Mouse (Mus musculus) embryonic facial prominence, embryonic 15.5 days (tissue): ENCODE data around the gene Rrbp1. TPM values are rescaled to one million over a fixed set of nuclear protein-coding genes. Genes with fewer than 3 reads are reported as not detected.

Source experiments
- ATAC-seq: fragments of 200-750 bp; cut with Nextera tagmentation; 2 replicates; pipeline ENCODE4 v1.8.0; 2017; ENCODE audit warnings: low read depth, moderate TSS enrichment; ENCODE audit not compliant: insufficient number of reproducible peaks, low FRiP score, low TSS enrichment
- H3K27ac ChIP-seq: fragments of 300-500 bp; sonication (generic); replicated peaks from 2 replicates; pipeline ENCODE4 v1.5.1; 2015; ENCODE audit warnings: mild to moderate bottlenecking, inconsistent platforms
- H3K27me3 ChIP-seq: fragments of 300-500 bp; sonication (generic); 2 replicates; pipeline ENCODE4 v1.6.1; 2015; ENCODE audit warnings: inconsistent platforms
- H3K36me3 ChIP-seq: fragments of 300-500 bp; sonication (generic); 2 replicates; pipeline ENCODE4 v1.6.1; 2015; ENCODE audit warnings: mild to moderate bottlenecking, inconsistent platforms
- H3K4me1 ChIP-seq: fragments of 300-500 bp; sonication (generic); 2 replicates; pipeline ENCODE4 v1.6.1; 2015; ENCODE audit warnings: inconsistent platforms
- H3K4me2 ChIP-seq: fragments of 300-500 bp; sonication (generic); replicated peaks from 2 replicates; pipeline ENCODE4 v1.6.1; 2015; ENCODE audit warnings: mild to moderate bottlenecking, inconsistent platforms
- H3K4me3 ChIP-seq: fragments of 300-500 bp; sonication (generic); replicated peaks from 2 replicates; pipeline ENCODE4 v1.5.1; 2015; ENCODE audit warnings: mild to moderate bottlenecking, inconsistent platforms
- H3K9ac ChIP-seq: fragments of 300-500 bp; sonication (generic); 2 replicates; pipeline ENCODE4 v1.6.1; 2015; ENCODE audit warnings: inconsistent platforms
- H3K9me3 ChIP-seq: fragments of 300-500 bp; sonication (generic); replicated peaks from 2 replicates; pipeline ENCODE4 v1.6.1; 2016; ENCODE audit warnings: inconsistent platforms
- WGBS: fragments of 180-500 bp; shearing (Covaris S2); methylation state at CpG from one replicate; pipeline ENCODE4 v1.1.7; 2015; 5-methylcytosine and 5-hydroxymethylcytosine counted together
- polyA plus RNA-seq: library from polyadenylated mRNA; unstranded; fragments of >200 nt; fragmentation: Nextera tagmentation; extraction: Ambion mirVana; gene quantifications from 2 replicates; pipeline ENCODE4 v1.2.1, GENCODE M21; 2015

Rrbp1 gene
- 129 and 139 TPM in 2 replicates for polyA plus RNA-seq

DNA sequence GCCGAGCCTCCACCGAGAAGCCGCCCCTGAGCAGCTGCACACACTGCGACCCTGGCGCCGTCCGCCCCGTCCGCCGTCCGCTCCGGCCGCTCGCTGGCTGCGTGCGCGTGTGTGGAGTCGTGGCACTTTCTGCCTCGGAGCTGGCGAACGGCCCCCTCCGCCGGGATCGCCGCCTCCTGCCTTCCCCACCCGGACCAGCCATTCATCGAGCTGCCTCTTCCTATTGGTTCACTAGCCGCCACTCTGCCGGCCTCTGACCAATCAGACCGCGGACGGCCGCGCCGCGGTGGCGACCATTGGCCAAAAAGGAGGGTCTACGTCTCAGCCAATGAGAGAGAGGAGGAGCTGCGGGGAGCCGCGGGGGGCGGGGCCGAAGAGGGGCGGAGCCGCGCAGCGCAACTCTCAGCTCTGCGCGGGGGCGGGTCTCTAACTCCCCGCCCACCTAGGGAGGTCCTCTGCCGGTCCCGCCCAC lies at the start of gene Rrbp1:
Rrbp1 (minus strand) TSS at position 184 of the 472 bp plus-strand sequence.
- no peaks in the 10 kb centered on the region for H3K9me3 ChIP-seq
- peak within 1 kb of the TSS; percentile 99 for H3K4me3 ChIP-seq
- peak within 1 kb of the TSS; percentile 88 for H3K9ac ChIP-seq
- WGBS: under 1% methylated on average over 45 of the region's 53 CpGs
- H3K4me2 ChIP-seq: peak within 1 kb of the TSS; percentile 70
- peak within 1 kb of the TSS; percentile 96 for H3K27ac ChIP-seq
- H3K36me3 ChIP-seq: peaks cover 3% of the 10 kb centered on the region; the same call in 1 of the 2 replicates
- no peaks in the 10 kb centered on the region for H3K27me3 ChIP-seq
- ATAC-seq: peak; percentile 99
- H3K4me1 ChIP-seq: peaks cover 48% of the 10 kb centered on the region

DNA sequence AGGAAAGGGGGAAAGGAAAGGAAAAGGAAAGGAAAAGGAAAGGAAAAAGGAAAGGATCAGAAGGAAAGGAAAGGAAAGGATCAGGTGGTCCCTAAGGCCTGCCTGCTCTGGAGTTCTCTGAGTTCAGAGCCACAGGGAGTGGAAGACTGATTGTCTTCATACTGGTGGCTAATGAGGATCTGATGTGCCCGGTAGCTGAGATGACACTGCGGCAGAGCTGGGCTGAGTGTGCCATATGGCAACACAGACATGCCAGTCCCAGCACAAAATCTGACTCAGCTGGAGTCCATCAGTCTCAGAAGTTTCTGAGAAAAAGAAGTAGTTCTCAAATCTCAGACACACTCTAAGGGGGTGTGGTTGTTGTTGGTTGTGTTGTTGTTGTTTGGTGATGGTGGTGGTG lies 46.7 kb upstream of the Rrbp1 start:
- no peak overlapping the region for H3K4me3 ChIP-seq
- no peak overlapping the region for H3K27ac ChIP-seq
- WGBS: 53% methylated on average over 2 of the region's 2 CpGs
- H3K27me3 ChIP-seq: no peaks in the 10 kb centered on the region
- ATAC-seq: no peak
- H3K9me3 ChIP-seq: no peaks in the 10 kb centered on the region
- H3K9ac ChIP-seq: no peak overlapping the region
- H3K4me1 ChIP-seq: no peaks in the 10 kb centered on the region
- H3K4me2 ChIP-seq: no peak overlapping the region
- H3K36me3 ChIP-seq: no peaks in the 10 kb centered on the region

DNA sequence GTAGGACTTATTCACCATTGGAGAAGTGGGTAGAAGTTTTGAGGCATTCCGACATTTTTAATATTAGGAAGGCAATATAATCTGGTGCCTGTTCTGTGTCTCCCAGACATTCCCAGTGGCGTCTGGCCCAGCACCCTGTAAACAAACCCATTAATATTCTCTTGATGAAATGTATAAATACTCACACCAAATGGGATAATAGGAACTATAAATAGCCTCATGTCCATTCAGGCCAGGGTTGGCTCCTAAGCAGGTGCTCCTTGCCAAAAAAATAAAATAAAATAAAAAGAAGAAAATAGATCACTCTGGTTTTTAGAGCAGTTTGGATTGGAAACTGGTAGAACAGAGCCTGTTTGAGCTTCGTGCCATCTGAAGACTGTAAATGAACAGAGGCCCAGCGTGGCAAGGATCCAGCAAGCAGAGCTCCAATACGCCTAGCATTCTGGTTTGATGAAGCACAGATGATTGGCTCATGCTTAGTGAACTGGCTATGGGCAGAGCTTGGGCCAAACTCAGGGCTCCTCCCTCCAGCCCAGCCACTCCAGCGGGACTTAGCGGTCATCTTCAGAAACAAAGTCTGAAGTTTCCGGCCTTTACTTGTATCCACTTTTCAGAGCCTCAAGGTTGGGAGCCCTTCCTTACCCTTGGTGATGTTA lies 41.5 kb upstream of the Rrbp1 start:
- Histone ChIP-seq H3K4me2 (no peak overlapping the region), H3K4me3 (no peak overlapping the region), H3K27ac (no peak overlapping the region), H3K9ac (no peak overlapping the region), H3K9me3 (no peaks in the 10 kb centered on the region), H3K36me3 (no peaks in the 10 kb centered on the region), H3K4me1 (no peaks in the 10 kb centered on the region), H3K27me3 (no peaks in the 10 kb centered on the region)
- ATAC-seq: no peak
- WGBS: 76% methylated on average over 8 of the region's 8 CpGs

DNA sequence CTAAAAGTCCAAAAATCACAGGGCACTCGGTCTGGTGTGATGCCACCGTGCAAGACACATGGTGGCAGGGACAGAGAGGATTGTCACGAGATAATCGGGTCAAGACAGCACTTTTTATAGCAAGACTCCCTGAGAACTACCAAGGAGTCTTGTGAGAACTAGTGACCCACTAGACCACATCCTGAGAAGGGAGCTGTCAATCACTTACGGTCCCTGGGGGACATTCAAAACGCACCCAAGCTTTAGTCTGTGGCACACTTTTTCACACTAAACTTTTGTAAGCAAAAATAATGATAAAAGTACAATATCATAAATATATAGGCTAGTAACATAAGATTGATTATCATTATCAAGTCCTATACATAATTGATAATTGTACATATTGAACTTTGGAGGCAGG lies 39.8 kb upstream of the Rrbp1 start:
- Histone ChIP-seq H3K9ac (no peak overlapping the region), H3K4me3 (no peak overlapping the region), H3K4me1 (0 out of 2 replicates have a peak, but pooled peaks cover 14% of the 10 kb centered on the region), H3K4me2 (no peak overlapping the region), H3K27ac (no peak overlapping the region), H3K9me3 (no peaks in the 10 kb centered on the region), H3K27me3 (no peaks in the 10 kb centered on the region), H3K36me3 (no peaks in the 10 kb centered on the region)
- WGBS: 85% methylated on average over 6 of the region's 6 CpGs
- no peak for ATAC-seq

DNA sequence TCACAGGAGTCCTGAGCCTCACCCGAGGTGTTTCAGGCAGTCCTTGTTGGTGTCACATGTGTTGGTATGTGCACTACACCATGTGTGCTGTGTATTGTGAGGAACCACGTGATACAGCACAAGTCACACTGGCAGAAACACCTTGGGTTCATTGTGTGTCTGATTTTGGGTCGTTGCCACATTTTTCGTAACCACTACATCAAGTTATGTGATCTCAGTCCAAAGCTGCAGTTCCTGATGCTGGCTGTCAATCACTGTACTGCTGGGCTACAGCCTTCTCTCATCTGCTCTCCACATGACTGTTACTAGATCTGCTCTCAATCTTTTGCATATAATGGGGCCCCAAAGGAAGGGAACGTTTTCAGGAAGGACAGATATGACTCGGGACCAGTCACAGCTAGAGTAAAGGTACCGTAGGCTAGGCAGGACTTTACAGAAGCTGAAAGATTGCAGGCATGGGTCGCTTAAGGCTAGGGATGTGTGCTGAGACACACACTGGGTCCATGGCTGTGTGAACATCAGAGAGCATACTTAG lies 39.1 kb upstream of the Rrbp1 start:
- H3K9ac ChIP-seq: no peak overlapping the region
- 51% methylated on average over 8 of the region's 8 CpGs for WGBS
- no peak for ATAC-seq
- H3K4me1 ChIP-seq: 0 out of 2 replicates have a peak, but pooled peaks cover 14% of the 10 kb centered on the region
- no peaks in the 10 kb centered on the region for H3K27me3 ChIP-seq
- H3K4me2 ChIP-seq: no peak overlapping the region
- no peaks in the 10 kb centered on the region for H3K9me3 ChIP-seq
- no peak overlapping the region for H3K4me3 ChIP-seq
- no peak overlapping the region for H3K27ac ChIP-seq
- H3K36me3 ChIP-seq: no peaks in the 10 kb centered on the region

DNA sequence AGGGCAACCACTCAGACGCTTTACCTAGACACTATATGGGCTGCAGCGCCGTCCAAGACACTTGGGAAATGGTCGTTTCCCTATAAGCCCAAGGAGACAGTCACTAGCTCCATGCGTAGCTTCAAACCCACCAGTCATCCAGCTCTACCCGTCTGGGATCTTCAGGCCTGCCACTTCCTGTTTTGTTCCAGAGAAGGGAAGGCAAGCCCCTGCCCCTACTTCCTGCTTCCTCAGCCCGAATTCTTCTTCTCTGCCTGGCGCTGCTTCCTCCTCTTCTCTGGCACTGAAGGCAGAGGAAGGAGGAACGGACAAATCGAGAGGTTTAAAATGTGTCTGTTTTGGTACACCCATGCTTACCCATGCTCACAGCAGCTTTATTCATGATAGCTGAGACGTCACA lies 35.9 kb upstream of the Rrbp1 start:
- H3K9ac ChIP-seq: no peak overlapping the region
- WGBS: 55% methylated on average over 11 of the region's 11 CpGs
- H3K27me3 ChIP-seq: no peaks in the 10 kb centered on the region
- peaks cover under 1% of the 10 kb centered on the region; the same call in 1 of the 2 replicates for H3K9me3 ChIP-seq
- no peak overlapping the region for H3K27ac ChIP-seq
- H3K4me3 ChIP-seq: no peak overlapping the region
- ATAC-seq: no peak
- 0 out of 2 replicates have a peak, but pooled peaks cover 14% of the 10 kb centered on the region for H3K4me1 ChIP-seq
- no peaks in the 10 kb centered on the region for H3K36me3 ChIP-seq
- no peak overlapping the region for H3K4me2 ChIP-seq

DNA sequence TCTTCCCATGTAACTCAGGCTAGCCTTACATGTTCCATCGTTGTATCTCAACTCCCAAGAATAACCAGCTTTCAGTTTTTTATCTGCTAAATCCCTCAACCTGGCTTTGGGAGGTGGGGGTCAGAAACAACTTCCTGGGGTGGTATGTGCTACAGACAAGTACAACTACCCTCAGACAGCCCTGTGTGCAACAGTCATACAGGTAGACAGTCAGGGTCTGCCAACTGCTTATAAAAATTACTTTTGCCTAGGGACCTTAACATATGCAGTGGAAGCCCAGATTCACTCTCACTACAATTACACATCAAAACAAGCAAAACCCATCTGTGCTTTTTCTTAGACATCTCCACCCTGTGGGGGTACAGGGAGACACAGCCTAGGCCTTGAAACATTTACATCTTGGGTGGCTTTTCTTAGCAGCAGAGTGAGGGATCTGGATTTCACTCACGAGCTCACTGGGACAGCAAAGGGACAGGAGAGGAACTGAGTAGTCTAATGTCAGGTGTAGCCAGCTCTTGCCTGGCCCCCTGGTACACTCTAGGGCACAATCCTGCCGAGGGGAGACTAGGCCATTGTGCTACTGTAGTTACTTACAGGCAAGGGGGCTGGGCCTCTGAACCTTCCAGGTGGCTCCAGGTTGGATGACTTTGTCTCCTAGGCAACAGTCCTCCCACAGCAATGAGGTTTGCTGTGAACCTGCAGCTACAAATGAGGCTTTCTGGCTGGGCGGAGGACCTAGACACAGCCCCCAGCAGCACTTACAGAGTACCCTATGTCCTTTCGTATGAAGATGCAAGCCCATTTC lies 34.9 kb upstream of the Rrbp1 start:
- WGBS: 61% methylated on average over 5 of the region's 5 CpGs
- no peaks in the 10 kb centered on the region for H3K27me3 ChIP-seq
- peaks cover 3% of the 10 kb centered on the region; the same call in 1 of the 2 replicates for H3K9me3 ChIP-seq
- H3K9ac ChIP-seq: no peak overlapping the region
- H3K4me2 ChIP-seq: no peak overlapping the region
- H3K4me1 ChIP-seq: 0 out of 2 replicates have a peak, but pooled peaks cover 14% of the 10 kb centered on the region
- H3K4me3 ChIP-seq: no peak overlapping the region
- no peak overlapping the region for H3K27ac ChIP-seq
- no peaks in the 10 kb centered on the region for H3K36me3 ChIP-seq
- no peak for ATAC-seq

DNA sequence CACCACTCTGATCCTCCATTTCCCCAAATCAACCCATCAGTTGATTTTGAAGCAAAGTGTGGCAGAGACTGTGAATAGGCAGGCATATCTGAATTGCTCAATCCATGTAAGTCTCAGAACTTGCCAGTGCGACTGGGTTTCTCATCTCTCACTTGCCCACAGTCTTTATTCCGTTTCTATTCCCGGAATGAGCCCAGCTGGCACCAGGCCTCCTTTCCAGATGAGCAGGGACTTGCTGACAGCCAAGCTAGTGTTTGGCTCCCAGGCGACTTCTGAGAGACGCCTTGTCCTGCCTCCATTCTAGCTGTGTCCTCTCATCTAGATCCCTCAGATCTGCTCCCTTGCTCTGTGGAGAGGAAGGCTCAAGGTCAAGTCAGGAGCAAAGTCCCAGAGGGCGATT lies 33.7 kb upstream of the Rrbp1 start:
- Histone ChIP-seq H3K9ac (no peak overlapping the region), H3K4me2 (no peak overlapping the region), H3K9me3 (peaks cover 3% of the 10 kb centered on the region; the same call in 1 of the 2 replicates), H3K27me3 (no peaks in the 10 kb centered on the region), H3K36me3 (no peaks in the 10 kb centered on the region), H3K4me3 (no peak overlapping the region), H3K27ac (no peak overlapping the region), H3K4me1 (0 out of 2 replicates have a peak, but pooled peaks cover 14% of the 10 kb centered on the region)
- ATAC-seq: no peak
- WGBS: 58% methylated on average over 6 of the region's 6 CpGs

DNA sequence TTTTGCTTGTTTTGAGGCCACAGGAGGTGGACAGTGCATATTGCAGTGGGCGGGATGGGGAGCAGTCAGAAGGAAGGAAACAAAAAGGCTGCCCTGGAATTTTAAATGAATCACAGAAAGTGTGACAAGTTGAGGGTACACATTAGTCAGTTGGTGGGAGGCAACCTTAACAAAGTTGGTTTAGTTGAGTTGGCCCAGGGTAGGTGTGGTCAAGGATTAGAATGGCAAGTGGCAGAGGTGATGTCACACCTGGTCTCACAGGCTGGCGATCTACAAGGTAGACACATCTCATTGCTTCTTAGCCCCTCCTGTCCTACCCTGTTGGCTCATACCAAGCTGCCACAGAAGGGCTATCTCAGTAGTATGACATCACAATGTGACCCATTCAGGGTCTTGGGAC lies 21.6 kb upstream of the Rrbp1 start, which contains the start of gene Banf2:
Banf2 (plus strand) TSS at position 396 of the 400 bp plus-strand sequence.
- 93% methylated on average over 2 of the region's 2 CpGs for WGBS
- Histone ChIP-seq H3K9ac (no peak within 1 kb of the TSS), H3K4me3 (no peak within 1 kb of the TSS), H3K36me3 (no peaks in the 10 kb centered on the region), H3K4me1 (no peaks in the 10 kb centered on the region), H3K9me3 (no peaks in the 10 kb centered on the region), H3K4me2 (no peak within 1 kb of the TSS), H3K27me3 (no peaks in the 10 kb centered on the region), H3K27ac (no peak within 1 kb of the TSS)
- peak; percentile 15; the same call in 1 of the 2 replicates for ATAC-seq

DNA sequence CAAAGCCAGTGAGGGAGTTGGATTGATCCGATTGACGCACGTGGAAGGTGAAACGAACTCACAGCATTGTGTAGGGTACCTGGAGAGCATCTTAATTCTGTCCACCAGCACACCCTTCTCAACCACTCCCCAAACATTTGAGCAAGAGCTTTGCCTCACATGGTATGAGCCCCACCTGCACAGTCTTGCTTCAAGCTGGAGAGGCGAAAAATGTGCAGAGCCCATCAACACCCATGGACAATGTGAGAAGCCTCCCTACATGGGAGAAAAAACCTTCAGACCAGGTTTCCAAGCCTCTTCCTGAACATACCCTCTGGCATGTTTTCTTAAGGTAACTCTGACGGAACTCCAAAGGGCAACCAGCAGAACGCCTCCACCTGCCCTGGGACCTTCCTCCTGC lies 19.7 kb upstream of the Rrbp1 start:
- H3K9me3 ChIP-seq: no peaks in the 10 kb centered on the region
- no peaks in the 10 kb centered on the region for H3K27me3 ChIP-seq
- H3K4me3 ChIP-seq: no peak overlapping the region
- H3K9ac ChIP-seq: no peak overlapping the region
- no peak overlapping the region for H3K4me2 ChIP-seq
- no peaks in the 10 kb centered on the region for H3K36me3 ChIP-seq
- ATAC-seq: no peak
- WGBS: 80% methylated on average over 7 of the region's 7 CpGs
- no peak overlapping the region for H3K27ac ChIP-seq
- H3K4me1 ChIP-seq: no peaks in the 10 kb centered on the region

DNA sequence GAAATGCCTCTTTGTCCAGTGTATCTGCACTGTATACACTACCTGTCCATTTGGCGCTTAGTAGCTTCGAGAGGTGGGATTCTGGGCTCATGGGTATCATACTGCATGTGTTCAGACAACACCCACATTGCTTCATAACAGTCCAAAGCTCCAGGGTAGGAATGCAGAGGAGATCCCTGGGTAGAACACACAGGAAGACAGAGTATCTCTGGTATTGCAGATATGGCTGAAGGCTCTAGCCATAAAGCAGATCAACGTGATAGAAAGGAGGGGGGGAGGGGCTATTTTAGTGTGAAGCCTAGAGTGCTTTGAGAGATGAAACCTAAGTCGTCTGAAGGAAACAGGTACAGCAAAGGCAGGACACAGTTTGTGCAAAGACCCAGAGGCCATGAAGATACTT lies 15.4 kb upstream of the Rrbp1 start:
- Histone ChIP-seq H3K27ac (no peak overlapping the region), H3K4me1 (peaks cover 3% of the 10 kb centered on the region; the same call in 1 of the 2 replicates), H3K27me3 (no peaks in the 10 kb centered on the region), H3K9ac (no peak overlapping the region), H3K9me3 (no peaks in the 10 kb centered on the region), H3K4me2 (no peak overlapping the region), H3K36me3 (no peaks in the 10 kb centered on the region), H3K4me3 (no peak overlapping the region)
- WGBS: 71% methylated on average over 4 of the region's 4 CpGs
- ATAC-seq: no peak
